Mouse (Mus musculus) megakaryocyte, embryonic 14.5 days (primary cell): ENCODE measurements around the gene Brd3os.

Experiments used
- FLI1 ChIP-seq: IDR thresholded peaks from 2 replicates; pipeline ENCODE4 v1.6.1; 2012; ENCODE audit warnings: low read length, inconsistent platforms, mixed read lengths
- GATA1 ChIP-seq: IDR thresholded peaks from 3 replicates; pipeline ENCODE4 v1.6.1; 2012; ENCODE audit warnings: mixed read lengths, low read length, inconsistent platforms, borderline replicate concordance

DNA sequence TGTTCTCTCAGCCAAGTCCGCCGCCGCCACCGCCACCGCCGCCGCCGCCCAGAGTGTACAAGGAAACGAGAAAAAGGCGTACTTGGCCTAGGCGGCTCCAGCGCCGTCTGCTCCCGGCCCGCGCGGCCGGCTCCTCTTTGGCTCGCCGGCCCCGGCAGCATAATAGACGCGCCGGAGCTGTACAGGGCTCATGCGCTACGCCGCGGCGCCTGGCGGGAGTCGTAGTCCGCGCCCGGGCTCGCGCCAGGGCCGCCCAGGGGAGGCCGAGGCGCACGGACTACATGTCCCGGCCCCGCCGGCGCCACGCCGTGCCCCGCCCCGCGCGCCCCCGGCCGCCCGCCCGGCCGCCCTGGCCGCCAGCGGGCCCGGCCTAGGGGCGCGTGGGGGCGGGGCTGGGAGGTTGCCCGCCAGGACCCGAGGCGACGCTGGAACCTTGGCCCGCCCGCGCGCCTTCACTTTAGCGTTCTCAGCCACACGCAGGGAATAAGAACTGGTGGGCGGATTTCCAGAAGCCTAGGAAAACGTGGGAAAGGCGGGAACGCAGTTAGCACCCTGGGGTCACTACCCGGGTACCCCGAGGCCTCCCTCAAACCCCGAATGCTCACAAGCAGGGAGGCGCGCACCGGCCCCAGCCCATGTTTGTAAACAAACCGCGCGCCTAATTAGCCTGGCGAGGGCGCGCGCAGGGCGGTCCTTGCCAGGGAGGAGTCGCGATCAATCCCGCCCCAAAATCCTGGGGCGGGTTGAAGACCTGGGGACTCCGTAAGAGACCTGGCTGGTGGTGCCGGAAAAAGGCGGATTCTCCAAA is 33.6 kb downstream of the Brd3os start:
- no peak for TF ChIP-seq GATA1
- TF ChIP-seq FLI1 = no peak
